Mouse (Mus musculus) MEL (cell line): ENCODE results near the gene Pakap.

Experiments used
- CHD2 ChIP-seq: IDR thresholded peaks from 2 replicates; pipeline ENCODE4 v1.6.1; 2011; ENCODE audit warnings: low read length, improper control_type of control experiment
- HCFC1 ChIP-seq: IDR thresholded peaks from 2 replicates; pipeline ENCODE4 v1.6.1; 2012; ENCODE audit warnings: low read depth, mild to moderate bottlenecking, inconsistent platforms, low read length, improper control_type of control experiment, moderate library complexity
- NRF1 ChIP-seq: IDR thresholded peaks from 2 replicates; pipeline ENCODE4 v1.6.1; 2014; ENCODE audit warnings: low read depth, mild to moderate bottlenecking, inconsistent platforms, low read length, improper control_type of control experiment, moderate library complexity; ENCODE audit not compliant: poor library complexity, insufficient read depth, severe bottlenecking
- POLR2A ChIP-seq, 2 experiments: IDR thresholded peaks; 2 replicates each; pipeline ENCODE4 v1.6.1; 2011 to 2012; ENCODE audit warnings: low read length in 2 of 2, mild to moderate bottlenecking in 2 of 2, control low read depth in 1 of 2, improper control_type of control experiment in 1 of 2, low read depth in 1 of 2, moderate library complexity in 1 of 2; ENCODE audit not compliant: control insufficient read depth in 1 of 2, insufficient read depth in 1 of 2, poor library complexity in 1 of 2
- POLR2AphosphoS2 ChIP-seq: IDR thresholded peaks from 2 replicates; pipeline ENCODE4 v1.6.1; 2011; ENCODE audit warnings: low read length, improper control_type of control experiment
- ZC3H11A ChIP-seq: IDR thresholded peaks from 2 replicates; pipeline ENCODE4 v1.6.1; 2012; ENCODE audit warnings: low read depth, mild to moderate bottlenecking, inconsistent platforms, low read length, improper control_type of control experiment
- ZNF384 ChIP-seq: IDR thresholded peaks from 2 replicates; pipeline ENCODE4 v1.6.1; 2012; ENCODE audit warnings: low read depth, mild to moderate bottlenecking, inconsistent platforms, low read length, improper control_type of control experiment

GRCm38 (mm10) chr4:57829740-57830139, 261.8 kb downstream of the Pakap start:
- TF ChIP-seq POLR2A (IDR thresholded peaks at IDR 0.05; ENCODE audit: control insufficient read depth in 1 of 2, insufficient read depth in 1 of 2, low read depth in 1 of 2, low read length in 2 of 2, poor library complexity in 1 of 2) (no peak), ZC3H11A (no peak), HCFC1 (no peak), CHD2 (no peak), POLR2AphosphoS2 (no peak), ZNF384 (no peak), NRF1 (no peak)
